Mouse (Mus musculus) gastrocnemius, postnatal 10 days (tissue): ENCODE results near the gene Mmp19. TPM values are rescaled to one million over a fixed set of nuclear protein-coding genes. Genes with fewer than 3 reads are reported as not detected.

ENCODE experiments used
- total RNA-seq, 2 experiments: library from RNA; stranded (reverse); gene quantifications; 2 replicates each; pipeline ENCODE4 v1.2.3; 2021

Gene Mmp19
- total RNA-seq, 2 experiments from 2014 or later, result 2.8 to 3.8 TPM

Other genes with a start within 250 kb of the Mmp19 start
- 1 to 10 TPM; 5.2 to 6.3 TPM for gene Zc3h10, start 243.1 kb upstream of the Mmp19 start, total RNA-seq
- 1,000 to 10,000 TPM; 1,962 to 2,082 TPM for gene Rpl41, start 241.6 kb upstream of the Mmp19 start, total RNA-seq
- 10 to 100 TPM; 65.8 to 72.9 TPM for gene Pa2g4, start 224.9 kb upstream of the Mmp19 start, total RNA-seq
- 1 to 10 TPM; 7.7 to 9.0 TPM for gene Erbb3, start 201.3 kb upstream of the Mmp19 start, total RNA-seq
- 100 to 1,000 TPM; 637 to 651 TPM for gene Rps26, start 164.2 kb upstream of the Mmp19 start, total RNA-seq
- under 1 TPM; 0.54 to 0.63 TPM for gene Ikzf4, start 144.9 kb upstream of the Mmp19 start, total RNA-seq
- 10 to 100 TPM in 1 of 2 experiments, 1 to 10 TPM in 1; 9.3 to 11.0 TPM for gene Suox, start 116.8 kb upstream of the Mmp19 start, total RNA-seq
- gene Rab5b, start 94.6 kb upstream of the Mmp19 start, total RNA-seq, result 10 to 100 TPM; 82.7 to 83.2 TPM
- 1 to 10 TPM; 2.1 to 2.4 TPM for gene Pmel, start 86.7 kb upstream of the Mmp19 start, total RNA-seq
- gene Cdk2, start 85.9 kb upstream of the Mmp19 start, total RNA-seq, result 10 to 100 TPM; 14.0 to 18.8 TPM
- 1 to 10 TPM; 7.1 to 8.8 TPM for gene Dgka, start 46.1 kb upstream of the Mmp19 start, total RNA-seq
- gene Pym1, start 43.0 kb upstream of the Mmp19 start, total RNA-seq, result 10 to 100 TPM; 13.7 to 14.9 TPM
- 10 to 100 TPM; 28.9 to 34.6 TPM for gene Dnajc14, start 13.2 kb downstream of the Mmp19 start, total RNA-seq
- gene Tmem198b, start 13.5 kb downstream of the Mmp19 start, total RNA-seq, result 10 to 100 TPM in 1 of 2 experiments, 1 to 10 TPM in 1; 7.4 to 10.8 TPM
- gene Sarnp, start 26.4 kb downstream of the Mmp19 start, total RNA-seq, result 10 to 100 TPM; 45.3 to 45.4 TPM
- 1 to 10 TPM; 7.5 to 8.8 TPM for gene Ormdl2, start 30.7 kb downstream of the Mmp19 start, total RNA-seq
- gene Gdf11, start 100.8 kb downstream of the Mmp19 start, total RNA-seq, result 1 to 10 TPM; 8.2 to 9.5 TPM
- 100 to 1,000 TPM; 198 to 258 TPM for gene Cd63, start 110.1 kb downstream of the Mmp19 start, total RNA-seq
- 10 to 100 TPM in 1 of 2 experiments, 1 to 10 TPM in 1; 8.2 to 12.5 TPM for gene Rdh5, start 132.0 kb downstream of the Mmp19 start, total RNA-seq
- 100 to 1,000 TPM; 201 to 210 TPM for gene Bloc1s1, start 133.1 kb downstream of the Mmp19 start, total RNA-seq
- gene Itga7, start 142.9 kb downstream of the Mmp19 start, total RNA-seq, result 100 to 1,000 TPM; 125 to 127 TPM
- under 1 TPM in 1 of 2 experiments, not detected in 1; 0.19 TPM for gene Mettl7b, start 170.1 kb downstream of the Mmp19 start, total RNA-seq
- gene Olfr9, start 198.5 kb downstream of the Mmp19 start, total RNA-seq, result not detected
- gene Olfr763, start 219.9 kb downstream of the Mmp19 start, total RNA-seq, result not detected
- not detected for gene Olfr764-ps1, start 249.0 kb downstream of the Mmp19 start, total RNA-seq